Mouse (Mus musculus) E14TG2a.4 (cell line): Measurements from ENCODE around the gene Rptor.

ENCODE experiments used
- H3K27me3 ChIP-seq: 2 replicates; pipeline ENCODE4 v1.6.1; 2014; ENCODE audit warnings: low read length, control low read depth; ENCODE audit not compliant: insufficient read depth
- H3K36me3 ChIP-seq: 2 replicates; pipeline ENCODE4 v1.6.1; 2014; ENCODE audit warnings: low read length, control low read depth; ENCODE audit not compliant: insufficient read depth
- H3K4me1 ChIP-seq: replicated peaks from 2 replicates; pipeline ENCODE4 v1.6.1; 2014; ENCODE audit warnings: low read depth, low read length, control low read depth
- H3K4me3 ChIP-seq: replicated peaks from 2 replicates; pipeline ENCODE4 v1.5.1; 2014; ENCODE audit warnings: mild to moderate bottlenecking, low read length
- H3K9me3 ChIP-seq: 2 replicates; pipeline ENCODE4 v1.6.1; 2014; ENCODE audit warnings: low read length, control low read depth
- CTCF ChIP-seq: conservative IDR thresholded peaks from 2 replicates; pipeline ENCODE4 v1.5.1; 2014; ENCODE audit warnings: low read length
- NANOG ChIP-seq: IDR thresholded peaks from 2 replicates; pipeline ENCODE4 v1.6.1; 2014; ENCODE audit warnings: borderline replicate concordance, low read length, mixed read lengths
- POU5F1 ChIP-seq: IDR thresholded peaks from 2 replicates; pipeline ENCODE4 v1.6.1; 2014; ENCODE audit warnings: low read length, borderline replicate concordance

Gene Rptor

GRCm38 (mm10) chr11:119715841-119716596, 113.3 kb downstream of the Rptor start:
- Histone ChIP-seq H3K36me3 (peaks cover 24% of the 10 kb centered on the region), H3K27me3 (no peaks in the 10 kb centered on the region), H3K9me3 (no peaks in the 10 kb centered on the region), H3K4me1 (peaks cover 39% of the 10 kb centered on the region), H3K4me3 (no peak overlapping the region)
- TF ChIP-seq CTCF (no peak), POU5F1 (no peak), NANOG (no peak)

- Histone ChIP-seq H3K4me1 (peaks cover 43% of the 10 kb centered on the region), H3K4me3 (no peak overlapping the region), H3K27me3 (no peaks in the 10 kb centered on the region), H3K36me3 (peaks cover 17% of the 10 kb centered on the region), H3K9me3 (no peaks in the 10 kb centered on the region)
- TF ChIP-seq POU5F1 (no peak), CTCF (no peak)
Observed at GRCm38 (mm10) chr11:119718115-119718514, 115.4 kb downstream of the Rptor start.

- Histone ChIP-seq H3K4me1 (peaks cover 28% of the 10 kb centered on the region), H3K27me3 (no peaks in the 10 kb centered on the region), H3K36me3 (peaks cover 26% of the 10 kb centered on the region), H3K4me3 (no peak overlapping the region), H3K9me3 (no peaks in the 10 kb centered on the region)
- TF ChIP-seq NANOG (no peak), CTCF (no peak), POU5F1 (no peak)
Observed at GRCm38 (mm10) chr11:119720101-119721048, 117.7 kb downstream of the Rptor start.

- Histone ChIP-seq H3K4me1 (peaks cover 9% of the 10 kb centered on the region; the same call in 1 of the 2 replicates), H3K27me3 (no peaks in the 10 kb centered on the region)
- TF ChIP-seq CTCF (no peak), POU5F1 (no peak), NANOG (no peak)
Observed at GRCm38 (mm10) chr11:119724709-119725108, 122.0 kb downstream of the Rptor start.

GRCm38 (mm10) chr11:119731382-119731781, 128.7 kb downstream of the Rptor start:
- Histone ChIP-seq H3K4me1 (peaks cover 3% of the 10 kb centered on the region; the same call in 1 of the 2 replicates), H3K36me3 (peaks cover 49% of the 10 kb centered on the region), H3K4me3 (no peak overlapping the region), H3K27me3 (no peaks in the 10 kb centered on the region), H3K9me3 (no peaks in the 10 kb centered on the region)
- TF ChIP-seq NANOG = no peak

More at GRCm38 (mm10) chr11:119724709-119725108, 122.0 kb downstream of the Rptor start:
- Histone ChIP-seq H3K9me3 (no peaks in the 10 kb centered on the region), H3K36me3 (peaks cover 38% of the 10 kb centered on the region), H3K4me3 (no peak overlapping the region)

GRCm38 (mm10) chr11:119732362-119732761, 129.7 kb downstream of the Rptor start:
- Histone ChIP-seq H3K27me3 (no peaks in the 10 kb centered on the region), H3K4me1 (peaks cover 13% of the 10 kb centered on the region), H3K36me3 (peaks cover 41% of the 10 kb centered on the region), H3K4me3 (no peak overlapping the region), H3K9me3 (no peaks in the 10 kb centered on the region)
- TF ChIP-seq CTCF (no peak), NANOG (no peak), POU5F1 (no peak)

- H3K4me3 ChIP-seq = no peak overlapping the region
- no peaks in the 10 kb centered on the region for H3K9me3 ChIP-seq
- H3K4me1 ChIP-seq = peaks cover 18% of the 10 kb centered on the region
- no peaks in the 10 kb centered on the region for H3K27me3 ChIP-seq
- TF ChIP-seq POU5F1 (no peak), NANOG (no peak), CTCF (no peak)
- H3K36me3 ChIP-seq = peaks cover 45% of the 10 kb centered on the region
Observed at GRCm38 (mm10) chr11:119732961-119733656, 130.4 kb downstream of the Rptor start.

- Histone ChIP-seq H3K4me1 (peaks cover 23% of the 10 kb centered on the region), H3K9me3 (no peaks in the 10 kb centered on the region), H3K27me3 (no peaks in the 10 kb centered on the region), H3K36me3 (peaks cover 45% of the 10 kb centered on the region), H3K4me3 (no peak overlapping the region)
- TF ChIP-seq NANOG (no peak), POU5F1 (no peak), CTCF (no peak)
Observed at GRCm38 (mm10) chr11:119733657-119733990, 130.9 kb downstream of the Rptor start.
